Mouse (Mus musculus): ENCODE data around the gene Ccdc38. TPM values are rescaled to one million over a fixed set of nuclear protein-coding genes. Genes with fewer than 3 reads are reported as not detected.
"Not testable (repeated sequence)": the region's sequence is repeated elsewhere in the genome, so short reads cannot be mapped to it uniquely, and the experiment has no call there.

Ccdc38 gene
- polyA plus RNA-seq, 1 experiment = 0.60 TPM

DNA sequence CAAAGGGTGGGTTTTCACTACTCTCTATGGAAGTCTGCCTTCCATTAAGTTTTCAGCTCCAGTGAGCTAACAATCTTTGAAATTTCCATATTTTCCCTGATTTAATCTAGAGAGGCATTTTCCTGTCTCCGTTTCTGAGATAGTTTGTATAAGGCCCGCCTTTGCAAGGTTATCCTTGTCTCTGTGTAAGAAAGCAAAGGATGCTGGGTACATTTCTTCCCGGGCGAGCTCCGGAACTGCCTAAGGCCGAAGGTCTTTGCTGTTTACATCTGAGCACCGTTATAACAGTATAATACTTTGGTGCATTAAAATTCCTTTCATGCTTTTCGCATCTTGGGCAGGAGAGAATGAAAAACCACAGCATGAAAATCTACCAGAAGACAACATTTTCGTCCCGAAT, 9.4 kb downstream of the Ccdc38 start:
- TF ChIP-seq POLR2A (IDR thresholded peaks at IDR 0.05; ENCODE audit: insufficient read depth, low read length) (no peak), EP300 (IDR thresholded peaks at IDR 0.05; ENCODE audit: insufficient read depth, low read depth, low read length) (no peak), CTCF (IDR thresholded peaks at IDR 0.05; ENCODE audit: low read depth, low read length) (no peak)

DNA sequence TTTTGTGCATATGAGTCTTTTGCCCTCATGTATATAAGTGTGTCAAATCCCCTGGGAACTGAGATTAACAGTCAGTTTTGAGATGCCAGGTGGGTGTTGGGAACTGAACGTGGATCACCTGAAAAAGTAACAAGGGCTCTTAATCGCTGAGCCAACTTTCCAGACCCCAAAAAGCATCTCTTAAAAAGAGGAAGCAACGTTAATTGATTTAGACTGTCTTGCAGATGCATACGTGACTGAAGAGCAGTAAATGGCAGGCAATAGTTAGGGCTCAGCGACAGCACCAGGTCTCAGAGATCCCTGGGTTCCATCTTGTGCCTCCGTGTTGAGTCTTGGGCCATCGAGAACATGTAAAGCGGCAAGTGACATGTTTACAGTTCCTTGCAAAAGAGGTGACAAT, 12.2 kb downstream of the Ccdc38 start:
- no peak overlapping the region for H3K27ac ChIP-seq (ENCODE audit: insufficient read depth, low read length)
- no peak overlapping the region for H3K4me3 ChIP-seq (ENCODE audit: low read depth, low read length)
- H3K9me3 ChIP-seq (replicated peaks; ENCODE audit: control insufficient read depth, insufficient read depth, low read length, poor library complexity, severe bottlenecking) = no peaks in the 10 kb centered on the region
- TF ChIP-seq EP300 (IDR thresholded peaks at IDR 0.05; ENCODE audit: insufficient read depth, low read depth, low read length) (no peak), CTCF (IDR thresholded peaks at IDR 0.05; ENCODE audit: low read depth, low read length) (no peak), POLR2A (IDR thresholded peaks at IDR 0.05; ENCODE audit: insufficient read depth, low read length) (no peak)
- no peaks in the 10 kb centered on the region for H3K27me3 ChIP-seq (ENCODE audit: control insufficient read depth, insufficient read depth, low read length, poor library complexity, severe bottlenecking)
- H3K36me3 ChIP-seq (ENCODE audit: control insufficient read depth, insufficient read depth, low read length, poor library complexity, severe bottlenecking) = no peaks in the 10 kb centered on the region
- no peak overlapping the region for H3K9ac ChIP-seq (ENCODE audit: low read depth, poor library complexity, severe bottlenecking)
- H3K4me1 ChIP-seq (ENCODE audit: control insufficient read depth, insufficient read depth, low read length) = peaks cover 2% of the 10 kb centered on the region

More for the DNA sequence above, 9.4 kb downstream of the Ccdc38 start:
- Histone ChIP-seq H3K4me3 (ENCODE audit: low read depth, low read length) (no peak overlapping the region), H3K27me3 (ENCODE audit: control insufficient read depth, insufficient read depth, low read length, poor library complexity, severe bottlenecking) (no peaks in the 10 kb centered on the region), H3K27ac (ENCODE audit: insufficient read depth, low read length) (no peak overlapping the region), H3K9ac (ENCODE audit: low read depth, poor library complexity, severe bottlenecking) (no peak overlapping the region), H3K36me3 (ENCODE audit: control insufficient read depth, insufficient read depth, low read length, poor library complexity, severe bottlenecking) (no peaks in the 10 kb centered on the region), H3K4me1 (ENCODE audit: control insufficient read depth, insufficient read depth, low read length) (no peaks in the 10 kb centered on the region), H3K9me3 (replicated peaks; ENCODE audit: control insufficient read depth, insufficient read depth, low read length, poor library complexity, severe bottlenecking) (no peaks in the 10 kb centered on the region)

DNA sequence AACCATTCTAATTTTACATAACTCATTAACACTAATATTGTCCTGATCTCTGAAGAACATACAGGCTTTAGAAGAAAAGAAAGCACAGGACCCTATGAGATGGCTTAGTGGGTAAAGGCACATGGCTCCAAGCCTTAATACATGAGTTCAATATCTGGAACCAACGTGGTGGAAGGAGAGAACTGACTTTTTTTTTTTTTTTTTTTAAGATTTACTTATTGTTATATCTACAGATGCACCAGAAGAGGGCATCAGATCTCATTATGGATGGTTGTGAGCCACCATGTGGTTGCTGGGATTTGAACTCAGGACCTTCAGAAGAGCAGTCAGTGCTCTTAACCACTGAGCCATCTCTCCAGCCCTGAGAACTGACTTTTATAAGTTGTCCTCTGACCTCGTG, 17.5 kb downstream of the Ccdc38 start:
- H3K27ac ChIP-seq (ENCODE audit: insufficient read depth, low read length); H3K9ac ChIP-seq (ENCODE audit: low read depth, poor library complexity, severe bottlenecking); H3K4me1 ChIP-seq (ENCODE audit: control insufficient read depth, insufficient read depth, low read length); H3K4me3 ChIP-seq (ENCODE audit: low read depth, low read length); H3K27me3 ChIP-seq (ENCODE audit: control insufficient read depth, insufficient read depth, low read length, poor library complexity, severe bottlenecking); H3K9me3 ChIP-seq (replicated peaks; ENCODE audit: control insufficient read depth, insufficient read depth, low read length, poor library complexity, severe bottlenecking); H3K36me3 ChIP-seq (ENCODE audit: control insufficient read depth, insufficient read depth, low read length, poor library complexity, severe bottlenecking): not testable (repeated sequence)

DNA sequence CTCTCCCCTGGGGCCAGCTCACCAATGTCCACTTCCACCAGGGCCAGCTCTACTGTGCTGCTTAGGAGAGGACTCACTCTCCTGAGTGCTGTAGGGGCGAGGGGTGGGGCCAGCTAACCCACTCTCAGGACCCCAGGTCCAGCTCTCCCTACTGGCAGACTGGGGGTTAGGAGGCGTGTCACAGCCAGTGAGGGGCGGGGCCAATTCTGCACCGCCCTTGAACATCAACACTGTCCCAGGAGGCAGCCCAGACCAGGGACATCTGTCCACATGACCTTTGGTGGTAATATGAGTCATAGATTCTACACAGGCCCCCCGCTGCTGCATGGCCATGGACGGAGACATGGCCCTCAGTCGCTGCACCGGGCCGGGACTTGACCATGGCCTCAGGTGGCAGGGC, 19.4 kb downstream of the Ccdc38 start:
- Histone ChIP-seq H3K4me3 (ENCODE audit: low read depth, low read length) (peak overlapping the region; percentile 33), H3K9ac (ENCODE audit: low read depth, poor library complexity, severe bottlenecking) (no peak overlapping the region), H3K36me3 (ENCODE audit: control insufficient read depth, insufficient read depth, low read length, poor library complexity, severe bottlenecking) (no peaks in the 10 kb centered on the region), H3K4me1 (ENCODE audit: control insufficient read depth, insufficient read depth, low read length) (peaks cover 2% of the 10 kb centered on the region), H3K27me3 (ENCODE audit: control insufficient read depth, insufficient read depth, low read length, poor library complexity, severe bottlenecking) (no peaks in the 10 kb centered on the region), H3K27ac (ENCODE audit: insufficient read depth, low read length) (no peak overlapping the region), H3K9me3 (replicated peaks; ENCODE audit: control insufficient read depth, insufficient read depth, low read length, poor library complexity, severe bottlenecking) (no peaks in the 10 kb centered on the region)
- TF ChIP-seq POLR2A (IDR thresholded peaks at IDR 0.05; ENCODE audit: insufficient read depth, low read length) = no peak

DNA sequence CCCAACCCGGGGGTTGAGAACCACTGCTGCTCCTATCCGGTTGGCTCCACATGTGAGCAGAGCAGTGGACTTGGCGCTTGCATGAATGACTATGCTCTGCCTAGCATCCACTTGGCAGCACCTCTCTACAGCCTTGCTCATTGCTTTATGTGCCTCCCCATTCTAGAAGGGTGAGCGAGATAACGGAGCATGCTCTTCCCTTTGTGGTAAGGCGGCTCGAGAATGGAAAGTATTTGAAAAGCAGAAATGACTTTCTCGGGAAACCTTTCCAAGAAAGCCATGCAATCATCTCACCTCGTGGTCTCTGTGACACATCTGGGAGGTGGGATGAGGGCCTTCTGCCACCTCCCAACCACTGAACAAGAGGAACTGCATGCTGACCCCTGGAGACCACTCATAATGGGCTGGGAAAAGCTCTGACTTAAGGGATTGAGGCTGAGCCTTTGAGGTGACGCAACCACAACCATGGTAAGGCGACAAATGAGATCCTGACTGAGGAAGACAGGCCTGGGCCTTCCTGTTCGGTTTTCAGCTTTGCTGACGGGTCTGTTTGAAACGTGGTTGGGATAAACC, 24.2 kb downstream of the Ccdc38 start:
- H3K4me3 ChIP-seq (ENCODE audit: low read depth, low read length) = no peak overlapping the region
- no peaks in the 10 kb centered on the region for H3K4me1 ChIP-seq (ENCODE audit: control insufficient read depth, insufficient read depth, low read length)
- no peak overlapping the region for H3K27ac ChIP-seq (ENCODE audit: insufficient read depth, low read length)
- no peaks in the 10 kb centered on the region for H3K36me3 ChIP-seq (ENCODE audit: control insufficient read depth, insufficient read depth, low read length, poor library complexity, severe bottlenecking)
- no peak overlapping the region for H3K9ac ChIP-seq (ENCODE audit: low read depth, poor library complexity, severe bottlenecking)
- H3K27me3 ChIP-seq (ENCODE audit: control insufficient read depth, insufficient read depth, low read length, poor library complexity, severe bottlenecking) = no peaks in the 10 kb centered on the region
- no peaks in the 10 kb centered on the region for H3K9me3 ChIP-seq (replicated peaks; ENCODE audit: control insufficient read depth, insufficient read depth, low read length, poor library complexity, severe bottlenecking)
- TF ChIP-seq POLR2A (IDR thresholded peaks at IDR 0.05; ENCODE audit: insufficient read depth, low read length) = no peak
- TF ChIP-seq CTCF (IDR thresholded peaks at IDR 0.05; ENCODE audit: low read depth, low read length) = no peak
- no peak for TF ChIP-seq EP300 (IDR thresholded peaks at IDR 0.05; ENCODE audit: insufficient read depth, low read depth, low read length)

DNA sequence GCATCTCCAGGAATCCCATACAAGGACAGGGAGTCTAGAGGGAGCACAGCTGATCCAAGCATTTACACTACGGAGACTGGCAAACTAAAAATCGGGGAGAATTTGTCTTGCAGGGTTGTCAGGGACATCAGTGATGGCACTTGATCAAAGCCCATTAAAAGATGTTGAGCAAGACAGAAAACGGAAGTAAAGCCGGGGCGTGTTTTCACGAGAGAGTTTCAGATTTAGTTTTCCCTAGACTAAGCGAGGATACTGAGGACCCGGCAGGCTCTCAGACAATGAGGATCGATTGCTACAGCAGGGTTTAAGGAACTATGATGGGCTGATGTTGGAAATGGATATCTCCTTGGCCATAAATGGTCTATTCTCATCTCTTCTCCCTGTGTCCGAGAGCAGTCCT, 26.6 kb downstream of the Ccdc38 start:
- H3K9ac ChIP-seq (ENCODE audit: low read depth, poor library complexity, severe bottlenecking) = no peak overlapping the region
- no peaks in the 10 kb centered on the region for H3K9me3 ChIP-seq (replicated peaks; ENCODE audit: control insufficient read depth, insufficient read depth, low read length, poor library complexity, severe bottlenecking)
- no peak overlapping the region for H3K27ac ChIP-seq (ENCODE audit: insufficient read depth, low read length)
- H3K4me3 ChIP-seq (ENCODE audit: low read depth, low read length) = no peak overlapping the region
- H3K4me1 ChIP-seq (ENCODE audit: control insufficient read depth, insufficient read depth, low read length) = no peaks in the 10 kb centered on the region
- H3K27me3 ChIP-seq (ENCODE audit: control insufficient read depth, insufficient read depth, low read length, poor library complexity, severe bottlenecking) = no peaks in the 10 kb centered on the region
- TF ChIP-seq CTCF (IDR thresholded peaks at IDR 0.05; ENCODE audit: low read depth, low read length) (no peak), POLR2A (IDR thresholded peaks at IDR 0.05; ENCODE audit: insufficient read depth, low read length) (no peak), EP300 (IDR thresholded peaks at IDR 0.05; ENCODE audit: insufficient read depth, low read depth, low read length) (no peak)
- H3K36me3 ChIP-seq (ENCODE audit: control insufficient read depth, insufficient read depth, low read length, poor library complexity, severe bottlenecking) = no peaks in the 10 kb centered on the region

Data from ES-Bruce4 (cell line).